Mouse (Mus musculus) testis, adult 2 months (tissue): ENCODE data around the gene Gns.

Experiments used
- CTCF ChIP-seq: fragments of 200-500 bp; IDR thresholded peaks from 2 replicates; pipeline ENCODE4 v1.5.1; 2012; ENCODE audit warnings: low read depth, mild to moderate bottlenecking, inconsistent platforms, low read length, moderate library complexity; ENCODE audit not compliant: control insufficient read depth, insufficient read depth, insufficient replicate concordance
- POLR2A ChIP-seq: fragments of 200-500 bp; IDR thresholded peaks from 2 replicates; pipeline ENCODE4 v1.6.1; 2012; ENCODE audit warnings: low read depth, mild to moderate bottlenecking, inconsistent platforms, low read length, moderate library complexity; ENCODE audit not compliant: control insufficient read depth

DNA sequence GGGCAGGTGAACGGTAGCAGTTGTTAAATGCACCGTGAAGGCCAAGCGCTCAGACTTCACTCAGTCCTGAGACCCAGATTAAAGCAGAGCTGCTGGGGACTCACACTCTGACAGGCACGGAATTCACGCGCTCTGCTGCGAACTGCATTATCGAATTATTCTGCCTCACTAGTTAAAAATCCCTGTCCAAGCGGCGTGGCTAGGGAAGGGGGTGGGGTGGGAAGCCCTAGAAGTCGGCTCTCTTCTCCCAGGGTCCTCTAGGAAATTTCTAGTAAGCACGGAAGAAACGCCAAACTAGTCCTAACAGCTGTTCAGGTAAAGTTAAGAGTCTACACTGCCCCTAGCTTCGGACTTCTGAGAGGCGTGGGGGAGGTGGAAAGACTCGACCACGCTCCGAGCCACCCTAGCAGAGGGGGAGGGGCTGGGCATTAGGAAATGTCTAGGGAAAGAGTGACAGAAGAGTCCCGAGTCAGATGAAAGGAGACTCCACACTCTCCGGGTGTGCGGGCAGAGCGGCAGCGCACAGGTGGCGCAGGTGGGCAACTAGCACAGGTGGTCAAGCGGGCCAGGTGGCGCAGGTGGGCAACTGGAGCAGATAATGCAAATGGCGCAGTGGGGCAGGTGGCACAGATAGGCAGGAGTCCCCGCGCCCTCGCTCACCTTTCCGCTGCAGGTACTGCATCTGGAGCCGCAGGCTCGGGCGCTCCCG is 14.4 kb upstream of the Gns start:
- no peak for TF ChIP-seq POLR2A
- TF ChIP-seq CTCF = no peak
